In the genomic region with DNA sequence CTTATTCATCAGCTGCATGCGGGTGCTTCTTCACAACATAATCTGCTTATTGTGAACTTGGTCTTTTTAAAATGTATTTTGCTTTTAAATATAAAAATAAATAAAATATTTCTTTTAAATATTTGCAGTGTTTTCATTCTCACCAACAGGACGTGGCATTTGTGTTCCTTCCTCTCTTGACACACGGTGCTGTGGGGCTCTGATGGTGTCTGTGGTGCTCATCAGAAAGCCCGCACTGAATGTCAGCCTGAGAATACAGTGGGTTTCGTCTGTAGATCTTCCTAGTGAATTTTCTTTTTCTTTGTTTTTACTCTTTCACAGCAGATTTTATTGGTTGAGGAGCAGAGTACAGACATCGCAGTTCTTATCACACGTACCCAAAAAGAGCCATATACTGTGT, we compare ENCODE assay signal across 9 mouse cellular contexts. TPM values are rescaled to one million over a fixed set of nuclear protein-coding genes. Genes with fewer than 3 reads are reported as not detected.
DNase-seq lines count a peak whose midpoint lies in the region; ATAC-seq and TF ChIP-seq lines count a peak whose summit lies in the region.
"Had no signal": no experiment of that assay in that cellular context is flagged by ENCODE, and none has a peak within 500 bp of the region (broad histone marks: within the 10 kb centered on the region; RNA-seq: fewer than 3 reads in every experiment).

No protein-coding gene starts in this region.

- ATAC-seq in liver, embryonic 12.5 days: no peak
- ATAC-seq in intestine, embryonic 16.5 days: no peak
- no peak; the same call in 1 of the 2 replicates for ATAC-seq in neural tube, embryonic 14.5 days (ENCODE audit: low read depth)

- 89% methylated on average over 7 of the region's 7 CpGs for WGBS in cerebellum, adult 2 months
- WGBS in liver, embryonic 12.5 days (ENCODE audit: insufficient replicate concordance): 55% methylated on average over 7 of the region's 7 CpGs
- WGBS in intestine, embryonic 16.5 days: 80% methylated on average over 7 of the region's 7 CpGs
- WGBS in neural tube, embryonic 14.5 days: 84% methylated on average over 7 of the region's 7 CpGs

- no peaks in the 10 kb centered on the region for H3K36me3 ChIP-seq in liver, embryonic 12.5 days
- H3K36me3 ChIP-seq in intestine, embryonic 16.5 days (ENCODE audit: control insufficient read depth, insufficient read depth, low read length): no peaks in the 10 kb centered on the region
- H3K36me3 ChIP-seq in neural tube, embryonic 14.5 days (ENCODE audit: control insufficient read depth, insufficient read depth, low read length): no peaks in the 10 kb centered on the region
- H3K36me3 ChIP-seq: liver, embryonic 15.5 days had no signal

- DNase-seq in cerebellum, adult 2 months: no peak
- no peak for DNase-seq in cerebellum, adult 9-10 months
- DNase-seq in liver: no peak
- DNase-seq in adipocyte (ENCODE audit: low spot score): no peak
- DNase-seq in left cerebral cortex, postnatal 10 days (ENCODE audit: extremely low spot score in 1 of 2, low spot score in 2 of 2): no peak

- H3K27ac ChIP-seq in cerebellum, adult 2 months (ENCODE audit: insufficient read depth, low read length): no peak overlapping the region
- H3K27ac ChIP-seq in liver, embryonic 12.5 days: no peak overlapping the region
- H3K27ac ChIP-seq in intestine, embryonic 16.5 days (ENCODE audit: low read length): no peak overlapping the region
- H3K27ac ChIP-seq in neural tube, embryonic 14.5 days (ENCODE audit: low read depth, low read length): no peak overlapping the region
- H3K27ac ChIP-seq: liver, embryonic 15.5 days had no signal

- H3K27me3 ChIP-seq in cerebellum, adult 2 months (ENCODE audit: control insufficient read depth, insufficient read depth, low read length): no peaks in the 10 kb centered on the region
- H3K27me3 ChIP-seq in liver, embryonic 12.5 days (replicated peaks): peaks cover 30% of the 10 kb centered on the region
- H3K27me3 ChIP-seq in intestine, embryonic 16.5 days (replicated peaks; ENCODE audit: control insufficient read depth, insufficient read depth, low read length): no peaks in the 10 kb centered on the region
- H3K27me3 ChIP-seq in neural tube, embryonic 14.5 days (ENCODE audit: control insufficient read depth, insufficient read depth, low read length): no peaks in the 10 kb centered on the region

- intact Hi-C loops in left cerebral cortex, postnatal 10 days (cut with DNase I): no loop called here

- TF ChIP-seq CTCF in cerebellum, adult 2 months (IDR thresholded peaks at IDR 0.05; ENCODE audit: borderline replicate concordance, insufficient read depth, low read depth, low read length): no peak

- H3K4me3 ChIP-seq in cerebellum, adult 2 months (replicated peaks; ENCODE audit: insufficient read depth, low read depth, low read length): peak overlapping the region; percentile 74
- H3K4me3 ChIP-seq in liver, embryonic 12.5 days: no peak overlapping the region
- H3K4me3 ChIP-seq in intestine, embryonic 16.5 days (ENCODE audit: low read length): no peak overlapping the region
- peak overlapping the region; percentile 32; the same call in 1 of the 2 replicates for H3K4me3 ChIP-seq in neural tube, embryonic 14.5 days (ENCODE audit: low read depth, low read length)

- no peak overlapping the region for H3K9ac ChIP-seq in liver, embryonic 12.5 days
- no peak overlapping the region for H3K9ac ChIP-seq in intestine, embryonic 16.5 days (ENCODE audit: low read depth, low read length)
- H3K9ac ChIP-seq in neural tube, embryonic 14.5 days (replicated peaks; ENCODE audit: low read depth, low read length): no peak overlapping the region
- H3K9ac ChIP-seq: liver, embryonic 15.5 days had no signal

- H3K9me3 ChIP-seq in liver, embryonic 12.5 days (replicated peaks): no peaks in the 10 kb centered on the region
- H3K9me3 ChIP-seq in intestine, embryonic 16.5 days (ENCODE audit: control insufficient read depth, low read length): no peaks in the 10 kb centered on the region
- no peaks in the 10 kb centered on the region for H3K9me3 ChIP-seq in neural tube, embryonic 14.5 days (ENCODE audit: control insufficient read depth, low read length)
- H3K9me3 ChIP-seq: liver, embryonic 15.5 days had no signal

- H3K4me1 ChIP-seq in cerebellum, adult 2 months (ENCODE audit: control insufficient read depth, insufficient read depth, low read length): no peaks in the 10 kb centered on the region
- no peaks in the 10 kb centered on the region for H3K4me1 ChIP-seq in liver, embryonic 12.5 days
- H3K4me1 ChIP-seq in intestine, embryonic 16.5 days (ENCODE audit: control insufficient read depth, insufficient read depth, low read length): no peaks in the 10 kb centered on the region
- no peaks in the 10 kb centered on the region for H3K4me1 ChIP-seq in neural tube, embryonic 14.5 days (ENCODE audit: control insufficient read depth, insufficient read depth, low read length)
- H3K4me1 ChIP-seq: liver, embryonic 15.5 days had no signal

- no peak for TF ChIP-seq POLR2A in cerebellum, adult 2 months (IDR thresholded peaks at IDR 0.05; ENCODE audit: borderline replicate concordance, insufficient read depth, low read length)

- peak overlapping the region; percentile 61 for H3K4me2 ChIP-seq in liver, embryonic 12.5 days
- H3K4me2 ChIP-seq in intestine, embryonic 16.5 days (ENCODE audit: low read depth, low read length): peak overlapping the region; percentile 67
- peak overlapping the region; percentile 59 for H3K4me2 ChIP-seq in neural tube, embryonic 14.5 days (ENCODE audit: low read depth, low read length)

RNA-seq across cellular contexts. Expression of a gene that starts 36.6 kb away (rescaled TPM):
- 279 and 293 TPM in 2 replicates for polyA plus RNA-seq in cerebellum, adult 2 months (2012; rRNA removed)
- 150 and 160 TPM in 2 replicates for polyA plus RNA-seq in liver, embryonic 12.5 days (2016; fragmentation: Nextera tagmentation; extraction: Ambion mirVana)
- polyA plus RNA-seq in intestine, embryonic 16.5 days (2015; fragmentation: Nextera tagmentation; extraction: Ambion mirVana): 339 and 345 TPM in 2 replicates
- 257 and 264 TPM in 2 replicates for polyA plus RNA-seq in neural tube, embryonic 14.5 days (2014; fragmentation: Nextera tagmentation; extraction: Ambion mirVana)
- total RNA-seq in left cerebral cortex, postnatal 10 days (2021): 100 to 1,000 TPM; 234 to 247 TPM

Comparison
In these comparisons a context has a peak if more than half of its experiments do, and no peak if none do; other contexts are left out.
1. H3K4me3 ChIP-seq: peak in cerebellum, adult 2 months (single experiment) and neural tube, embryonic 14.5 days (single experiment); none in liver, embryonic 12.5 days (single experiment) and intestine, embryonic 16.5 days (single experiment).
2. Peak in every context shown above with its lines, with median percentiles within 50 percentile points of each other: H3K4me2 ChIP-seq.